Mouse (Mus musculus): Measurements from ENCODE around the gene Akap2. TPM values are rescaled to one million over a fixed set of nuclear protein-coding genes. Genes with fewer than 3 reads are reported as not detected.

Gene Akap2
- polyA plus RNA-seq, 1 experiment from 2014 or later = 27.8 TPM

- WGBS = 20% methylated on average over 8 of the region's 8 CpGs
- H3K9ac ChIP-seq = 0 out of 2 replicates have a peak overlapping the region, but pooled peaks have one; percentile 28
- peak overlapping the region; percentile 48 for H3K4me3 ChIP-seq (replicated peaks)
- peak overlapping the region; percentile 90 for H3K27ac ChIP-seq
- peaks cover 7% of the 10 kb centered on the region for H3K36me3 ChIP-seq
- H3K27me3 ChIP-seq = no peaks in the 10 kb centered on the region
- peak; percentile 63 for ATAC-seq (replicated peaks; ENCODE audit: low FRiP score)
- peaks cover 62% of the 10 kb centered on the region for H3K4me1 ChIP-seq
- no peaks in the 10 kb centered on the region for H3K9me3 ChIP-seq (replicated peaks)
- H3K4me2 ChIP-seq = peak overlapping the region; percentile 59
These were observed 129.6 kb downstream of the Akap2 start for GRCm38 (mm10) chr4:57846991-57847422.

GRCm38 (mm10) chr4:57847676-57848075 is 130.2 kb downstream of the Akap2 start:
- ATAC-seq (replicated peaks; ENCODE audit: low FRiP score) = no peak
- H3K4me3 ChIP-seq (replicated peaks) = peak overlapping the region; percentile 48
- H3K27ac ChIP-seq = peak overlapping the region; percentile 90
- WGBS = 86% methylated on average over 3 of the region's 3 CpGs
- H3K9ac ChIP-seq = no peak overlapping the region
- H3K9me3 ChIP-seq (replicated peaks) = no peaks in the 10 kb centered on the region
- H3K36me3 ChIP-seq = peaks cover 7% of the 10 kb centered on the region
- peaks cover 62% of the 10 kb centered on the region for H3K4me1 ChIP-seq
- H3K4me2 ChIP-seq = peak overlapping the region; percentile 59
- no peaks in the 10 kb centered on the region for H3K27me3 ChIP-seq

GRCm38 (mm10) chr4:57849465-57849864 is 132.0 kb downstream of the Akap2 start:
- 74% methylated on average over 6 of the region's 6 CpGs for whole genome bisulfite sequencing
- H3K36me3 ChIP-seq = peaks cover 11% of the 10 kb centered on the region
- H3K9ac ChIP-seq = no peak overlapping the region
- H3K9me3 ChIP-seq (replicated peaks) = no peaks in the 10 kb centered on the region
- ATAC-seq (replicated peaks; ENCODE audit: low FRiP score) = no peak
- no peak overlapping the region for H3K4me2 ChIP-seq
- no peak overlapping the region for H3K4me3 ChIP-seq (replicated peaks)
- H3K27ac ChIP-seq = no peak overlapping the region
- H3K4me1 ChIP-seq = peaks cover 60% of the 10 kb centered on the region
- H3K27me3 ChIP-seq = no peaks in the 10 kb centered on the region

- Histone ChIP-seq H3K4me1 (peaks cover 39% of the 10 kb centered on the region), H3K9me3 (replicated peaks) (no peaks in the 10 kb centered on the region; the same call in 1 of the 2 replicates), H3K4me3 (replicated peaks) (no peak overlapping the region), H3K36me3 (peaks cover 34% of the 10 kb centered on the region), H3K4me2 (no peak overlapping the region), H3K9ac (no peak overlapping the region), H3K27ac (no peak overlapping the region), H3K27me3 (no peaks in the 10 kb centered on the region)
- 85% methylated on average over 1 of the region's 1 CpGs for WGBS
- ATAC-seq (replicated peaks; ENCODE audit: low FRiP score) = no peak
These were observed 134.3 kb downstream of the Akap2 start for GRCm38 (mm10) chr4:57851731-57852130.

GRCm38 (mm10) chr4:57852461-57853040 is 135.1 kb downstream of the Akap2 start:
- no peaks in the 10 kb centered on the region for H3K27me3 ChIP-seq
- 43% methylated on average over 9 of the region's 9 CpGs for WGBS
- no peak overlapping the region for H3K27ac ChIP-seq
- no peaks in the 10 kb centered on the region; the same call in 1 of the 2 replicates for H3K9me3 ChIP-seq (replicated peaks)
- no peak overlapping the region for H3K4me3 ChIP-seq (replicated peaks)
- H3K4me1 ChIP-seq = peaks cover 31% of the 10 kb centered on the region
- ATAC-seq (replicated peaks; ENCODE audit: low FRiP score) = no peak
- no peak overlapping the region for H3K4me2 ChIP-seq
- no peak overlapping the region for H3K9ac ChIP-seq
- peaks cover 42% of the 10 kb centered on the region for H3K36me3 ChIP-seq

GRCm38 (mm10) chr4:57854181-57854580 is 136.7 kb downstream of the Akap2 start:
- no peak overlapping the region for H3K4me2 ChIP-seq
- 84% methylated on average over 6 of the region's 6 CpGs for WGBS

GRCm38 (mm10) chr4:57855281-57855941 is 138.0 kb downstream of the Akap2 start:
- no peaks in the 10 kb centered on the region for H3K27me3 ChIP-seq
- no peak overlapping the region for H3K9ac ChIP-seq
- no peaks in the 10 kb centered on the region; the same call in 1 of the 2 replicates for H3K9me3 ChIP-seq (replicated peaks)
- WGBS = 82% methylated on average over 18 of the region's 18 CpGs
- no peak for ATAC-seq (replicated peaks; ENCODE audit: low FRiP score)
- H3K4me3 ChIP-seq (replicated peaks) = no peak overlapping the region
- peaks cover 54% of the 10 kb centered on the region for H3K36me3 ChIP-seq
- no peak overlapping the region for H3K4me2 ChIP-seq
- peaks cover 28% of the 10 kb centered on the region for H3K4me1 ChIP-seq
- H3K27ac ChIP-seq = no peak overlapping the region

More at GRCm38 (mm10) chr4:57854181-57854580, 136.7 kb downstream of the Akap2 start:
- no peak overlapping the region for H3K9ac ChIP-seq
- H3K27ac ChIP-seq = no peak overlapping the region
- no peaks in the 10 kb centered on the region; the same call in 1 of the 2 replicates for H3K9me3 ChIP-seq (replicated peaks)
- no peak for ATAC-seq (replicated peaks; ENCODE audit: low FRiP score)
- H3K4me3 ChIP-seq (replicated peaks) = no peak overlapping the region
- peaks cover 54% of the 10 kb centered on the region for H3K36me3 ChIP-seq
- H3K27me3 ChIP-seq = no peaks in the 10 kb centered on the region
- H3K4me1 ChIP-seq = peaks cover 25% of the 10 kb centered on the region

- H3K9me3 ChIP-seq (replicated peaks) = no peaks in the 10 kb centered on the region; the same call in 1 of the 2 replicates
- no peak overlapping the region for H3K4me2 ChIP-seq
- peaks cover 54% of the 10 kb centered on the region for H3K36me3 ChIP-seq
- WGBS = 95% methylated on average over 10 of the region's 10 CpGs
- H3K27me3 ChIP-seq = no peaks in the 10 kb centered on the region
- ATAC-seq (replicated peaks; ENCODE audit: low FRiP score) = no peak
- no peak overlapping the region for H3K9ac ChIP-seq
- H3K4me3 ChIP-seq (replicated peaks) = no peak overlapping the region
- no peak overlapping the region for H3K27ac ChIP-seq
- H3K4me1 ChIP-seq = peaks cover 31% of the 10 kb centered on the region
These were observed 139.2 kb downstream of the Akap2 start for GRCm38 (mm10) chr4:57856673-57857072.

GRCm38 (mm10) chr4:57860204-57860611 is 142.8 kb downstream of the Akap2 start:
- Histone ChIP-seq H3K27ac (peak overlapping the region; percentile 32; the same call in 1 of the 2 replicates), H3K36me3 (peaks cover 43% of the 10 kb centered on the region), H3K4me1 (peaks cover 28% of the 10 kb centered on the region), H3K27me3 (no peaks in the 10 kb centered on the region), H3K4me3 (replicated peaks) (no peak overlapping the region), H3K9me3 (replicated peaks) (no peaks in the 10 kb centered on the region; the same call in 1 of the 2 replicates), H3K4me2 (no peak overlapping the region), H3K9ac (no peak overlapping the region)
- ATAC-seq (replicated peaks; ENCODE audit: low FRiP score) = no peak
- WGBS = 59% methylated on average over 6 of the region's 6 CpGs

- 31% methylated on average over 6 of the region's 6 CpGs for WGBS
- Histone ChIP-seq H3K9me3 (replicated peaks) (no peaks in the 10 kb centered on the region), H3K36me3 (peaks cover 33% of the 10 kb centered on the region), H3K4me2 (no peak overlapping the region), H3K27ac (no peak overlapping the region), H3K27me3 (no peaks in the 10 kb centered on the region), H3K4me1 (peaks cover 35% of the 10 kb centered on the region), H3K4me3 (replicated peaks) (no peak overlapping the region), H3K9ac (no peak overlapping the region)
- peak; percentile 59; the same call in 1 of the 2 replicates for ATAC-seq (replicated peaks; ENCODE audit: low FRiP score)
These were observed 143.7 kb downstream of the Akap2 start for GRCm38 (mm10) chr4:57861166-57861565.

GRCm38 (mm10) chr4:57861856-57862255 is 144.4 kb downstream of the Akap2 start:
- Histone ChIP-seq H3K4me3 (replicated peaks) (no peak overlapping the region), H3K9ac (no peak overlapping the region), H3K27me3 (no peaks in the 10 kb centered on the region), H3K4me2 (0 out of 2 replicates have a peak overlapping the region, but pooled peaks have one; percentile 4), H3K4me1 (peaks cover 42% of the 10 kb centered on the region), H3K36me3 (peaks cover 26% of the 10 kb centered on the region), H3K27ac (peak overlapping the region; percentile 76), H3K9me3 (replicated peaks) (no peaks in the 10 kb centered on the region)
- WGBS = 24% methylated on average over 8 of the region's 8 CpGs
- peak; percentile 34; the same call in 1 of the 2 replicates for ATAC-seq (replicated peaks; ENCODE audit: low FRiP score)

- WGBS = 40% methylated on average over 9 of the region's 9 CpGs
- no peak overlapping the region for H3K9ac ChIP-seq
- no peaks in the 10 kb centered on the region for H3K27me3 ChIP-seq
- peaks cover 46% of the 10 kb centered on the region for H3K4me1 ChIP-seq
- H3K27ac ChIP-seq = peak overlapping the region; percentile 76
- no peaks in the 10 kb centered on the region for H3K9me3 ChIP-seq (replicated peaks)
- H3K4me3 ChIP-seq (replicated peaks) = no peak overlapping the region
- peak overlapping the region; percentile 4; the same call in 1 of the 2 replicates for H3K4me2 ChIP-seq
- peak; percentile 41 for ATAC-seq (replicated peaks; ENCODE audit: low FRiP score)
- peaks cover 20% of the 10 kb centered on the region for H3K36me3 ChIP-seq
These were observed 145.0 kb downstream of the Akap2 start for GRCm38 (mm10) chr4:57862269-57862986.

All from kidney, embryonic 15.5 days (tissue).